Mouse (Mus musculus) heart, embryonic 14.5 days (tissue): Measurements from ENCODE around the gene Tmprss9. TPM values are rescaled to one million over a fixed set of nuclear protein-coding genes. Genes with fewer than 3 reads are reported as not detected.

Experiments
- ATAC-seq: fragments of 200-750 bp; cut with Nextera tagmentation; 2 replicates; pipeline ENCODE4 v1.8.0; 2017; ENCODE audit warnings: low read depth, moderate TSS enrichment; ENCODE audit not compliant: insufficient number of reproducible peaks, insufficient read depth, low FRiP score
- H3K27ac ChIP-seq, 2 experiments: fragments of 200-500 bp in 1 of 2; fragments of 300-500 bp in 1 of 2; sonication (generic) in 1 of 2; replicated peaks in 1 of 2; 2 replicates each; pipeline ENCODE4 v1.5.1; 2012 to 2014; ENCODE audit warnings: low read depth in 2 of 2, low read length in 2 of 2, control low read depth in 1 of 2, mild to moderate bottlenecking in 1 of 2, mixed read lengths in 1 of 2; ENCODE audit not compliant: control insufficient read depth in 1 of 2, insufficient read depth in 1 of 2
- H3K27me3 ChIP-seq: fragments of 300-500 bp; sonication (generic); 2 replicates; pipeline ENCODE4 v1.6.1; 2014; ENCODE audit warnings: mild to moderate bottlenecking, low read length, control low read depth; ENCODE audit not compliant: control insufficient read depth, insufficient read depth
- H3K36me3 ChIP-seq: fragments of 300-500 bp; sonication (generic); 2 replicates; pipeline ENCODE4 v1.6.1; 2014; ENCODE audit warnings: mild to moderate bottlenecking, control low read depth, low read length, mixed read lengths; ENCODE audit not compliant: control insufficient read depth, insufficient read depth
- H3K4me1 ChIP-seq, 2 experiments: fragments of 200-500 bp in 1 of 2; fragments of 300-500 bp in 1 of 2; sonication (generic) in 1 of 2; 2 replicates each; pipeline ENCODE4 v1.6.1; 2012 to 2014; ENCODE audit warnings: low read length in 2 of 2, control low read depth in 1 of 2, mixed read lengths in 1 of 2; ENCODE audit not compliant: control insufficient read depth in 2 of 2, insufficient read depth in 2 of 2
- H3K4me2 ChIP-seq: fragments of 300-500 bp; sonication (generic); 2 replicates; pipeline ENCODE4 v1.6.1; 2014; ENCODE audit warnings: mild to moderate bottlenecking, low read length
- H3K4me3 ChIP-seq, 2 experiments: fragments of 200-500 bp in 1 of 2; fragments of 300-500 bp in 1 of 2; sonication (generic) in 1 of 2; 2 replicates each; pipeline ENCODE4 v1.5.1; 2012 to 2014; ENCODE audit warnings: low read length in 2 of 2, mild to moderate bottlenecking in 2 of 2, control low read depth in 1 of 2, low read depth in 1 of 2, moderate library complexity in 1 of 2; ENCODE audit not compliant: control insufficient read depth in 1 of 2, insufficient read depth in 1 of 2
- H3K9ac ChIP-seq: fragments of 300-500 bp; sonication (generic); 2 replicates; pipeline ENCODE4 v1.6.1; 2014; ENCODE audit warnings: mild to moderate bottlenecking, low read length
- H3K9me3 ChIP-seq: fragments of 300-500 bp; sonication (generic); 2 replicates; pipeline ENCODE4 v1.6.1; 2016; ENCODE audit warnings: low read length, control low read depth; ENCODE audit not compliant: control insufficient read depth
- WGBS: fragments of 180-500 bp; shearing (Covaris S2); extraction: QIAGEN DNeasy Blood & Tissue Kit; methylation state at CpG from one replicate; pipeline ENCODE4 v1.1.7; 2014; 5-methylcytosine and 5-hydroxymethylcytosine counted together
- polyA plus RNA-seq: library from polyadenylated mRNA; unstranded; fragments of >200 nt; fragmentation: Nextera tagmentation; extraction: Ambion mirVana; gene quantifications from 2 replicates; pipeline ENCODE4 v1.2.1, GENCODE M21; 2014

Gene Tmprss9
- polyA plus RNA-seq, 1 experiment from 2014 or later = 0.05 TPM

- Histone ChIP-seq H3K4me1 (peaks cover 7 to 8% of the 10 kb centered on the region in 2 experiments), H3K27me3 (no peaks in the 10 kb centered on the region; the same call in 1 of the 2 replicates), H3K4me3 (no peak overlapping the region), H3K27ac (no peak overlapping the region), H3K4me2 (no peak overlapping the region), H3K9ac (no peak overlapping the region), H3K9me3 (no peaks in the 10 kb centered on the region), H3K36me3 (no peaks in the 10 kb centered on the region)
- no peak for ATAC-seq
- WGBS = 30% methylated on average over 5 of the region's 5 CpGs
Observed at GRCm38 (mm10) chr10:80876028-80876427, 4.4 kb downstream of the Tmprss9 start.

- 30% methylated on average over 3 of the region's 3 CpGs for WGBS
- H3K27me3 ChIP-seq = no peaks in the 10 kb centered on the region; the same call in 1 of the 2 replicates
Observed at GRCm38 (mm10) chr10:80876594-80876993, 4.9 kb downstream of the Tmprss9 start.

GRCm38 (mm10) chr10:80880131-80880641 is 8.5 kb downstream of the Tmprss9 start:
- H3K4me3 ChIP-seq = no peak overlapping the region
- H3K27me3 ChIP-seq = no peaks in the 10 kb centered on the region
- H3K9ac ChIP-seq = no peak overlapping the region
- no peak overlapping the region for H3K4me2 ChIP-seq
- H3K9me3 ChIP-seq = no peaks in the 10 kb centered on the region
- H3K36me3 ChIP-seq = no peaks in the 10 kb centered on the region
- H3K27ac ChIP-seq = no peak overlapping the region
- WGBS = 11% methylated on average over 5 of the region's 5 CpGs
- no peak for ATAC-seq
- H3K4me1 ChIP-seq = peaks cover 7 to 8% of the 10 kb centered on the region in 2 experiments

More at GRCm38 (mm10) chr10:80876594-80876993, 4.9 kb downstream of the Tmprss9 start:
- Histone ChIP-seq H3K9me3 (no peaks in the 10 kb centered on the region), H3K36me3 (no peaks in the 10 kb centered on the region), H3K9ac (no peak overlapping the region), H3K27ac (no peak overlapping the region), H3K4me2 (no peak overlapping the region), H3K4me1 (peaks cover 7 to 8% of the 10 kb centered on the region in 2 experiments), H3K4me3 (no peak overlapping the region)
- peak; percentile 19; the same call in 1 of the 2 replicates for ATAC-seq

GRCm38 (mm10) chr10:80880901-80881300 is 9.3 kb downstream of the Tmprss9 start:
- Histone ChIP-seq H3K4me1 (peaks cover 7 to 8% of the 10 kb centered on the region in 2 experiments), H3K27ac (no peak overlapping the region), H3K4me3 (no peak overlapping the region), H3K27me3 (no peaks in the 10 kb centered on the region), H3K4me2 (no peak overlapping the region), H3K36me3 (no peaks in the 10 kb centered on the region), H3K9me3 (no peaks in the 10 kb centered on the region), H3K9ac (no peak overlapping the region)
- no peak for ATAC-seq
- 72% methylated on average over 2 of the region's 2 CpGs for WGBS

GRCm38 (mm10) chr10:80881301-80881700 is 9.7 kb downstream of the Tmprss9 start:
- Histone ChIP-seq H3K36me3 (no peaks in the 10 kb centered on the region), H3K9me3 (no peaks in the 10 kb centered on the region), H3K4me3 (no peak overlapping the region), H3K4me2 (no peak overlapping the region), H3K27me3 (no peaks in the 10 kb centered on the region), H3K27ac (no peak overlapping the region), H3K4me1 (peaks cover 7 to 8% of the 10 kb centered on the region in 2 experiments), H3K9ac (no peak overlapping the region)
- WGBS = 27% methylated on average over 10 of the region's 10 CpGs
- ATAC-seq = no peak

- Histone ChIP-seq H3K4me3 (no peak overlapping the region), H3K4me1 (peaks cover 0 to 4% of the 10 kb centered on the region in 2 experiments; a peak in 1 of 4 replicates), H3K27ac (no peak overlapping the region), H3K4me2 (no peak overlapping the region), H3K36me3 (no peaks in the 10 kb centered on the region), H3K9ac (no peak overlapping the region), H3K27me3 (peaks cover 31% of the 10 kb centered on the region), H3K9me3 (no peaks in the 10 kb centered on the region)
- WGBS = 42% methylated on average over 11 of the region's 11 CpGs
- ATAC-seq = no peak
Observed at GRCm38 (mm10) chr10:80887181-80887580, 15.5 kb downstream of the Tmprss9 start.

- peaks cover 6 to 19% of the 10 kb centered on the region in 2 experiments for H3K4me1 ChIP-seq
- peaks cover 8% of the 10 kb centered on the region; the same call in 1 of the 2 replicates for H3K27me3 ChIP-seq
- WGBS = 84% methylated on average over 7 of the region's 7 CpGs
Observed at GRCm38 (mm10) chr10:80895100-80895499, 23.5 kb downstream of the Tmprss9 start.

GRCm38 (mm10) chr10:80895697-80896096 is 24.0 kb downstream of the Tmprss9 start:
- Histone ChIP-seq H3K9ac (no peak overlapping the region), H3K27me3 (0 out of 2 replicates have a peak, but pooled peaks cover 2% of the 10 kb centered on the region), H3K9me3 (no peaks in the 10 kb centered on the region), H3K36me3 (peaks cover 19% of the 10 kb centered on the region), H3K4me3 (no peak overlapping the region), H3K4me2 (no peak overlapping the region), H3K4me1 (peaks cover 6 to 19% of the 10 kb centered on the region in 2 experiments), H3K27ac (no peak overlapping the region)
- WGBS = 76% methylated on average over 6 of the region's 6 CpGs
- no peak for ATAC-seq

More at GRCm38 (mm10) chr10:80895100-80895499, 23.5 kb downstream of the Tmprss9 start:
- Histone ChIP-seq H3K9ac (no peak overlapping the region), H3K4me2 (no peak overlapping the region), H3K36me3 (peaks cover 19% of the 10 kb centered on the region), H3K9me3 (no peaks in the 10 kb centered on the region), H3K27ac (no peak overlapping the region), H3K4me3 (no peak overlapping the region)
- ATAC-seq = no peak
